Mouse (Mus musculus) adrenal gland (tissue): ENCODE results near the gene Tmem88b.
"Not testable (repeated sequence)": the region's sequence is repeated elsewhere in the genome, so short reads cannot be mapped to it uniquely, and the experiment has no call there.

ENCODE experiments used
- intact Hi-C: fragments of 180-260 bp; cut with DNase I; formaldehyde crosslinking; loops from one replicate; pipeline ENCODE4 v1.15.1; 2025

Gene Tmem88b

GRCm38 (mm10) chr4:155790021-155790489, 4.4 kb upstream of the Tmem88b start, which contains the start of gene Ankrd65:
Gene Ankrd65 (plus strand): TSS chr4:155790439.
- intact Hi-C loops: no loop called here

- intact Hi-C loops: not testable (repeated sequence)
Measured at GRCm38 (mm10) chr4:155788833-155789232, 3.2 kb upstream of the Tmem88b start.

- intact Hi-C loops: no loop called here
Measured at GRCm38 (mm10) chr4:155788300-155788699, 2.6 kb upstream of the Tmem88b start.

- intact Hi-C loops: no loop called here
Measured at GRCm38 (mm10) chr4:155785246-155785645, 428 bp downstream of the Tmem88b start.

GRCm38 (mm10) chr4:155784081-155784701, 1.5 kb downstream of the Tmem88b start:
- intact Hi-C loops: no loop called here

GRCm38 (mm10) chr4:155783486-155784080, 2.1 kb downstream of the Tmem88b start:
- intact Hi-C loops: no loop called here

GRCm38 (mm10) chr4:155780895-155781294, 4.8 kb downstream of the Tmem88b start:
- intact Hi-C loops: no loop called here

- intact Hi-C loops: no loop called here
Measured at GRCm38 (mm10) chr4:155779498-155779897, 6.2 kb downstream of the Tmem88b start.

GRCm38 (mm10) chr4:155777816-155778215, 7.9 kb downstream of the Tmem88b start:
- intact Hi-C loops: no loop called here

- intact Hi-C loops: no loop called here
Measured at GRCm38 (mm10) chr4:155776704-155777335, 8.9 kb downstream of the Tmem88b start.

- intact Hi-C loops: no loop called here
Measured at GRCm38 (mm10) chr4:155775855-155776254, 9.8 kb downstream of the Tmem88b start.

GRCm38 (mm10) chr4:155774971-155775740, 10.5 kb downstream of the Tmem88b start:
- intact Hi-C loops: no loop called here

- intact Hi-C loops: no loop called here
Measured at GRCm38 (mm10) chr4:155774280-155774754, 11.4 kb downstream of the Tmem88b start, which contains the start of gene Vwa1. Gene Vwa1 (minus strand): TSS chr4:155774698.

- intact Hi-C loops: no loop called here
Measured at GRCm38 (mm10) chr4:155773335-155774078, 12.2 kb downstream of the Tmem88b start.

- intact Hi-C loops: no loop called here
Measured at GRCm38 (mm10) chr4:155772786-155773185, 12.9 kb downstream of the Tmem88b start.

GRCm38 (mm10) chr4:155771706-155772105, 14.0 kb downstream of the Tmem88b start:
- intact Hi-C loops: no loop called here

GRCm38 (mm10) chr4:155770626-155771025, 15.0 kb downstream of the Tmem88b start:
- intact Hi-C loops: no loop called here

GRCm38 (mm10) chr4:155769880-155770512, 15.7 kb downstream of the Tmem88b start:
- intact Hi-C loops: loop anchor here (2.0 kb wide), 1 partner anchor 49 kb away; no protein-coding TSS in a partner anchor

- intact Hi-C loops: loop anchor here (2.0 kb wide), 1 partner anchor 49 kb away; no protein-coding TSS in a partner anchor
Measured at GRCm38 (mm10) chr4:155769496-155769879, 16.2 kb downstream of the Tmem88b start.

- intact Hi-C loops: no loop called here
Measured at GRCm38 (mm10) chr4:155762357-155762756, 23.3 kb downstream of the Tmem88b start.
